Mouse (Mus musculus) ES-Bruce4 (cell line): ENCODE data around the gene Cpeb4.

ENCODE experiments used
- CTCF ChIP-seq: IDR thresholded peaks from one replicate; pipeline ENCODE4 v1.8.1; 2011; ENCODE audit warnings: low read depth, low read length
- POLR2A ChIP-seq: IDR thresholded peaks from one replicate; pipeline ENCODE4 v1.8.1; 2011; ENCODE audit warnings: low read length; ENCODE audit not compliant: insufficient read depth

GRCm38 (mm10) chr11:31930051-31930450 lies 58.0 kb downstream of the Cpeb4 start:
- TF ChIP-seq POLR2A (no peak), CTCF (no peak)
